Mouse (Mus musculus) naive thymus-derived CD4-positive, alpha-beta T cell, adult 2 months (primary cell): ENCODE data around the gene P2rx6.

Source experiments
- DNase-seq: peaks from one replicate; pipeline ENCODE4 v3.0.0-alpha.2; 2011; ENCODE audit warnings: low read depth

Gene P2rx6

DNA sequence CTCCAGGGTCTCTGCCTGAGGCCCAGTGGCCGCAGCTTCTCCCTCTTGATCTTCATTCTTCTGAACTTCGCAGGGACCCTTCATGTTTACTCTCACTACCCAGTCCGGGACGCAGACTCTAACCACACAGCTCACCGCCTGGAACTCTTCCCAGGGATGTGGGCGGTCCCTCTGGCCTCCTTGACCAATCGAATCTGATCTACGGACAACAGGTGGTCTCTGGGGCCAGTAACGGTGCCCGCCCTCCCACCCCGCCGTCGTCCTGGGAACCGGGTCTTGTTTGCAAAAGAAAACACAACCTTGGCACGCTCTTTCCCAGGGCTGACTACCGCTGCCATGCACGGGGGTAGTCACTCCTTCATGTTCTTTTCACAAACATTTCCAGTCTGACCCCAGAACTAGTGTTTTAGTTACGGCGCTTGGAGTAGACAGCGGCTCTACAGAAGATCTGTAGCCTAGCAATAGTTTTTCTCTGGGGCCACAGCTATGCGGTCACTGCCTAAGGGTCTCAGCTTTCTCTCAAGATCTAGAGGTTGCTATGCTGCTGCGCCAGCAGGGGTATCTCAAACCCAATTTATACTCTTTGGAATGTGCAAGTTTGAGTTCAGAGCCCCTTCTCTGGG is 446 bp upstream of the P2rx6 start, which contains the start of gene Lrrc74b:
TSS of gene Lrrc74b (minus strand) at position 120 of the 623 bp plus-strand sequence.
- no peak for DNase-seq

DNA sequence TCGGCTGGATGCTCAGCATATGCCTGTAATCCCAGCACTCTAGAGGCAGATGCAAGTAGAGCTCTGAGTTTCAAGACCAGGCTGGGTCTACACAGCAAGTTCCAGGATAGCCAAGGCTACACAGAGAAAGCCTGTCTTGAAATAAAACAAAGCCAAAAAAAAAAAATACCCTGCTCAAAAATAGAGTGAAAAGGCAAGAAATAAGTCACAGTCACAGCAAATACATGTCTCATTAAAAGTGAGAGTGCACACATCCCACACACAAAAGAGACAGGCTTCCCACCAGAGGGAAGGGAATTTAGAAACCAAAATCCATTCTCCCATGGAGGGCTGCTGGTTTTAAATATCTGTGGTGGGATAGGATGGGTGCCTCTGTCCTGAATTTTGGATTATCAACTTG is 1.9 kb downstream of the P2rx6 start:
- no peak for DNase-seq

DNA sequence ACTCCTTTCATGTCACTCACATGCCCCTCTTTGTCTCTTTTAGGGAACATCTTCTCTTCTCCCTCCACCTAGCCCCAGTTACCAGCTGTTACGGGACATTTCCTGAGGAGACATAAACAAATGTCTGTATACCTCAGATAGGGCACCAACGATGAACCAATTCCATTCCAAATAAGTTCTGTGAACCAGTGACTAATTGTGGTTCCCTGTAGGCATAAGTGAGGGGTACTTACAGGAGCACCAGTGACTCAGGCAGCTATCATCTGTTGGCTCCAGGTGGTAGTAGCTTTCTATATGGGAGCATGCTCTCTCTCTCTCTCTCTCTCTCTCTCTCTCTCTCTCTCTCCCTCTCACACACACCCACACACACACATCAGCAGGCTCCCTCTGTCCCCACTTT is 2.5 kb downstream of the P2rx6 start:
- no peak for DNase-seq

DNA sequence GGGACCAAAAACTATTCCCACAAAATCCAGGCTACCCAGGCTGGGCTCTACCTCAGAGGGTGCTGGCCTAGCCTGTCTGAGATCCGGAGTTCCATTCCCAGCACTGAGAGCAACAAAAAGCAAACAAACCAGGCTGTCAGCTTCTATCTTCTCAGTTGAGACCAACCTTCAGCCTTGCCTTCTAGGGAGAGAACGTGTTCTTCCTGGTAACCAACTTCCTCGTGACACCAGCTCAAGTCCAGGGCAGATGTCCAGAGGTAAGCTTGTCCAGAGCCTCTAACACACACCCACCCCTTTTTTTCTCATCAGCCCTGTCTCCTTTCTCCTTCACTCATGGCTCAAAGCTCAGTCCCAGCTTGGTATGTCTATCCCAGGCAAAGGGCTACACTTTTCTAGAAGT is 3.1 kb downstream of the P2rx6 start:
- DNase-seq: no peak

DNA sequence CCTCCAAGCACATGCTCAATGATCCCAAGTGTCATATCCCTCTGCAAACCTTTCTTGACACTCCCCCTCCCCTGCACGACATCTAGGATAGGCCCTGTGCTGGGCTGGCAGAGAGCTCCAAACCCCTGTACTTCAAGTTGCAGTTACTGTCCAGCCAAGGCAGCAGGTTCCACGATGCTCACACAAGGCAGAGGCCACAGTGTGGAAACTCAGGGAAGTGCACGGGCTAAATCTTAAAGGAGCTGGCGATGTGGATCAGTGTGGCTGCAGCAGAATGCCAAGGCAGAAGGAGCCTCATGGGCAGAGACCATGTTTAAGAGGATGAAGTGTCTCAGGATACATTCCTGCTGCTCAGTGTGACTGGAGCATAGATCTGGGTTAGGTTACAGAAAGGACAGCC is 4.5 kb downstream of the P2rx6 start:
- no peak for DNase-seq

DNA sequence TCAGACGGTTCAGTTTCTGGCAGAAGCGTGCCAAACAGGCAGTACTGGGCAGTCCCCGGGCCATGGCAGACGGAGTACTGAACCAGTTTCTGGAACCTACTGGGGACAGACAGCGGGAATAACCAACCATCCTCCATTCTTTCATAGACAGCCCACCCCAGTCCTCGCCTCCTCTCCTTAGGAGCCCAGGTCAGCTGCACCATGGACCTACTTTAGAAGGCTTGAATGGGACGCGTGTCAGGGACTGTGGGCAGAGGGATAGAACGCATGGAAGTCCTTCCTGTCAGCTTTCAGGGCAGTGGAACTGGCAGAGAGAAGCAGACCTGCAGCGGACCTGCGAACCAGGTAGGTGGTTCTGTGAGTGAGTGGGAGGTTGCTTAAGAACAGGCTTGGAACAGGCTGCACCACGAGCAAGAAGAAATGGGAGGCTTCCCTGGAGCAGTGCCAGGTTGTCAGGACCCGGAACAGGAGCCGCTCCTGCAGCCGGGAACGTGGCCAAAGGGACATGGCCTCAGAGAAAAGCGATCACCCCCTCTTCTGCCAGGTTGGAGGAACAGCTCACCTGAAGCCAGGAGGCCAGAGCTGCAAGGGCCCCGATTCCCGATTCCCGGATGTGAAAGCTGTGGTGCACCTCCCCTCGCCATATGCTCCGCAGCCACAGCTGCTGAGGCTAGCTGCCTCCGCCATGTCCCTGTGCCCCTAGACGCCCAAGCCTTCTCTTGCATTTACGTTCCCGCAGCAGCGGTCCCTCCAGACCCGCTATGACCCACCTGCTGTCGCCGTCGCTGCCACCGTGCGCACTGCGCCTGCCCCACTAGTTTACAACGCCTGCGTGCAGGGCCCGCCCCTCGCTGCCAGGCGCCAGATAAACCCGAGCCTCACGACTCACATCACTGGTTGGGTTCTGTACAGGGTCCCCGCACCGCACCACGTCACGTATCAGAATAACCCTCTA is 14.5 kb downstream of the P2rx6 start:
- DNase-seq: peak; percentile 23

DNA sequence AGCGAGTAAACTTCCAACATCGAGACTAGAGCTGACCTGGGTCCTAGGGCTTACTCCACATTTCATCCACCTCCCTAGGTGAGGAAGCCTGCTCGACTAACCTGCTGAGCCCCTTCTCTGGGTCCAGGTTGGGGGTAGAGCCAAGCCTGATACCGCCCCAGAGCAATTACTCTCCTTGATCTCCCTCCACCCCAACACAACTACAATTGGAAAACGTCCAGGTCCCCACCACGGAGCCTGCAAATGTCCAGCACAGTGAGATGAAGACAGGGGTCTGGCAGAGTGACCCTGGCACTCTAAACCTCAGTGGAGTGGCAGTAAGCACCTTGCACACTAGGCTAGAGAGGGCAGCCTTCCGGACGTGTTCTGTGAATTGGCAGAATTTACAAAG is 15.1 kb downstream of the P2rx6 start:
- no peak for DNase-seq

DNA sequence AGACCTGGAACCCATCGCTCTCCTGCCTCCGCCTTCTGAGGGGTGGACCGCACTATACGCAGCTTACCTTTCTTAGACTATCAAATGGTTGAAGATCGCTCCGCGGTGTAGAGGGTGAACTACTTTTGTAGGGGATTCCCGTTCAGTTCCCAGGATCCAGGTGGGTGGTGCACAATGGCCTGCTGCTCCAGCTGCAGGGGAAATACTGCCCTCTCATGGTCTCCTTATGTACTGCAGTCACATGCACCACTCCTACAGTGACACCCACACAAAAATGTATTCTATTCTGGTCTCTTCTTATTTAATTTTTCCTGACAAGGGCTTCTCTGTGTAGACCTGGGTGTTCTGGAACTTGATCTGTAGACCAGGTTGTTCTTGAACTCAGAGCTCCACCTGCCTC is 21.4 kb downstream of the P2rx6 start, which contains the start of gene Slc7a4:
TSS of gene Slc7a4 (minus strand) at position 151 of the 400 bp plus-strand sequence.
- peak; percentile 39 for DNase-seq

DNA sequence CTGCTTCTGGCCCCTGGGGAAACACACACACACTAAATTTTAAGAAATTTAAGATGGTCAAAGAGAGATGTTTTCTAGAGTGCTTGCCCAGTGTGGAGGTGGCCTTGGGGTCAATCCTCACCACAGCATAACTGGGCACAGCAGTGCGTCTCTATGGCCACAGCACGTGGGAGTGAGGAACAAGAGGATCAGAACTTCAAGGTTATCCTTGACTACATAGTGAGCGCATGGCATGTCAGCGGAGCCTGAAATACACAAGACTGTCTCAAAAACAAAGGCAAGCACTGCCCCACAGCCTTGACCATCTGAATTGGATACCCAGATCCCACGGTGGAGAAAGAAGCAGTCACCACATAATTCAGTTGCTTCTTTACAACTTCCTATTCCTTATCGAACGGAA is 22.9 kb downstream of the P2rx6 start:
- no peak for DNase-seq

DNA sequence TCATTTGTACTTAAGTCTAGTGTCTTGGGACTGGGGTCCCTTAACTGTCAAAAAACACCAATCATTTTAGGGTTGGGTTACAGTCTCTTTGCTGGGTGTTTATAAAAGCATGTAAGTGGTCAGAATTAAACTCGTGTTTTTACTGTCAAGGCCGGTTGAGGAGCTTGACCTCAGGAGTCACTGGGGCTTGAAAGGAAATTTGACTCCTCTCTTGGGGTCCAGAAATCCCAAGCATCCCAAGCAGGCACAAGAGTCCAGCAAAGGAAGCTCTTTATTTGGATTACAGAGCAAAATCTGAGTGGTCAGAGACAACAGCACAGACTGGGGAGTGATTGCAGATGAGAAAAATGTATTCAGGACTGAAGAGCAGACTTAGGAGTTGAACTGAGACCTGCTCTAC is 29.0 kb downstream of the P2rx6 start:
- no peak for DNase-seq

DNA sequence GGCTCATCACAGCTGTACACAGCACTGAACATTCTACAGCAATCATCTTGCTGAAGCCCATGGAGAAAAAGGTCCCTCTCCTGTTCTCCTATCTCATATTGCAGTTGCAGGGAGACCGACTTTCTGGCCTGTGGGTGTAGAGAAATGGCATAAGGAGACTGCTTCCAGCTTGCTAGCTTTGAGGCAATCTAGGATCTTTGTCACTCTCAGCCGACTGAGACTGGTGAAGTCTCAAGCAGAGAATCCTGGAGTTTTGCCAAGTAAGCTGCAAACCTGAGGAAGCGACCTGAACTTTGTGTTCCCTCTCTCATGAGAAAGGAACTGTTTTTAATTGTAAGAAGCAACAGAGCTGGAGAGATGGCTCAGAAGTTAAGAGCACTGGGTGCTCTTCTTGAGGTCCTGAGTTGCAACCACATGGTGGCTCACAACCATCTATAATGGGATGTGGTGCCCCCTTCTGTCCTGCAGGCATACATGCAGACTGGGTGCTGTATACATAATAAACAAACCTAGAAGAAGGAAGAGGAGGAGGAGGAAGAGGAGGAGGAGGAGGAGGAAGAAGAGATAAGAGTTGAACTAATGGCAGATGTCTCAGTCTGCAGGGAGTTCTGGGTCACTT is 39.4 kb downstream of the P2rx6 start:
- no peak for DNase-seq

DNA sequence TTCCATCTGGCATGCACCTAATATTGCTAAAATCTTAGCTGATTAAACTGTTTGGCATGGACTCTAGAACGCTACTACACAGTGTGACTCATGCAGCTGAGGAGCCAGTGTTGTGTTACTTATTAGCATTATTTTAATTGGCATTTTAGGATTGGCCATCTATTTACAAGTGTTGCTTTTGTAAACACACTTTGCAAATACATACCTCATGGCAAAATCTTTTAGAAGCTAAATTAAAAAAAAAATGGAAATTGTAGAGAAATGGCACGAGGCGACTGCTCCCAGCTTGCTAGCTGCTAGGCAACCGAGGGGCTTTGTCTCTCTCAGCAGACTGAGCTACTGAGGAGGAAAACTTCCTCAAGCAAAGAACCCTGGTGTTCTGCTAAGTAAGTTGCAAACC is 43.3 kb downstream of the P2rx6 start:
- DNase-seq: no peak

DNA sequence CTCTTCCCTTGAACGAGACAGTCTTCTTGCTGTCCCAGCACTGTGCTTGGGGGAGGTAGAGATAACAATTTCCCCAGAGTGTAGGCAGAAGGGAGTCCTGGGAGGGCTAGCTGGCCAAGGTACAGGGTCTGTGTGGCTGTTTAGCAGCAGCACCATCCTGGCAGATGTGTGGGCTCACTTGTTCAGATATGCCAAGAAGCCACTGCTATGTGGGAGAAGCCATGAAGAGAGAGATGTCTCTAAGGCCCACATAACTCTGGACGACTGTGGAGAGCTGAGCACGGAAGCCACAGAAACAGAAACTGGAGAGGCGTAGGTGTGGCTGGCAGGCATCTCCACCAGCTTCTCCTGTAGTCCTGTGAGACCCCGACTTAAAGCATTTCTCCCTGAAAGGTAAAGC is 44.0 kb downstream of the P2rx6 start:
- no peak for DNase-seq

DNA sequence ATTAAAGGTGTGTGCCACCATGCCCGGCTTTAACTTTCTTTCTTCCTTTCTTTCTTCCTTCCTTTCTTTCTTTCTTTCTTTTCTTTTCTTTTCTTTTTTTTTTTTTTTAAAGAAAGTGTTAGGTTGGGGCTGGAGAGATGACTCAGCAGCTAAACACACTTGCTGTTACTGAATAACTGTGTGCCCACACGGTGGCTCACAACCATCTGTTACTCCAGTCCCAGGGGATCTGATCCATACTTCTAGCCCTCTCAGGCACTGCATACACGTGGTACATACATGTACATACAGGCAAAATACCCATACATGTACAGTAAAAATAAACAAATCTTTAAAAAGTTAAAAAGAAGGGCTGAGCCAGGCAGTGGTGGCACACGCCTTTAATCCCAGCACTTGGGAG is 49.7 kb downstream of the P2rx6 start:
- DNase-seq: no peak

DNA sequence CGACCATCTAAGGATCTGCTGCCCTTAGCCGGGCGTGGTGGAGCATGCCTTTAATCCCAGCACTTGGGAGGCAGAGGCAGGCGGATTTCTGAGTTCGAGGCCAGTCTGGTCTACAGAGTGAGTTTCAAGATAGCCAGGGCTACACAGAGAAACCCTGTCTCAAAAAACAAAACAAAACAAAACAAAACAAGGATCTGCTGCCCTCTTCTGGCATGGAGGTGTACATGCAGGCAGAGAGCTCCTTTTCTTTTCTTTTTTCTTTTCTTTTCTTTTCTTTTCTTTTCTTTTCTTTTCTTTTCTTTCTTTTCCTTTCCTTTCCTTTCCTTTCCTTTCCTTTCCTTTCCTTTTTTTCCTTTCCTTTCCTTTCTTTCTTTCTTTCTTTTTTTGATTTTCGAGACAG is 53.1 kb downstream of the P2rx6 start:
- peak; percentile 38 for DNase-seq

DNA sequence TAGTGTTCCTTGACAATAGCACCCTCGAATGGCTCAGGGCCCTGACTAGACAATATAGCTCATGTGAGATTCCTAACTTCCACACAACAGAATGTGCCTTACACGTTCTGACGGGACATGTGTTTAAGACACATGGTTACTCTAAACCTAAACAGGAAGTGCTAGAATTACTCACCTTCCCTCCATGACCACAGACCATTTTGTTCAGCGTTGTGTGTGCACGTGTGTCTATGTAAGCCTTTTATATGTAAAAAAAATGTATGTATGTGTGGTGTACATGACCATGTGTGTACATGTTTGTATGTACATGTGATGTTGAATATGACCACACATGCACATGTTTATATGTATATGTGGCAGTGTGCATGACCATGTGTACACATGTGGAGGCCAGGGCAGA is 54.5 kb downstream of the P2rx6 start:
- no peak for DNase-seq

DNA sequence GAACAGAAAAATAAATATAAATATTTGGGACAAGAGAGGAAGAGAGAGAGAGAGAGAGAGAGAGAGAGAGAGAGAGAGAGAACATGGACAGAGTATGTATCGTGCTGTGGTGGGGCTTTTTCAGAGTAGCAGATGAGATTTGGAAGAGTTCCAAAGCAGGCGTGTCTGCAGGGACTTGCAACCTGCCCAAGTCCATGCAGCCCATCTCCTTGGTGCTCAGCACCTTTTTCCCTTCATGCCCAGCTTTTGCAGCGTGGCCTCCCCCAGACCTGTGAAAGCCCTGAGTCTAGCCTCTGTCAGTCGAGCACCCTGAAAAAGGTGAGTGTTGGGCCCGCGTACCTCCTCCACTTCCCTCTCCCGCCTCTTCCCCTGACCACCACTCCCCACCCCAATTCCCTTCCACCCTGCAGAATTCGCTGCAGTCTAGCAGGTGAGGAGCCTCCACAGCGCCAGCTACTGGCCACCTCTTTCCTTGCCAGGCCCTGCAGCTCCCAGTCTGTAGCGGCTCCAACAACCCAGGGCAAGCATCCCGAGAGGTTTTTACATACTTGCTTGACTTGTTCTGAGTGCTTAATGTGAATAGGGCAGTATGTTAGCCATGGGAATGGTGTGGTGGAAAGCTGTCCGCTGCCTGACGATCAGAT is 56.4 kb downstream of the P2rx6 start:
- peak; percentile 65 for DNase-seq

DNA sequence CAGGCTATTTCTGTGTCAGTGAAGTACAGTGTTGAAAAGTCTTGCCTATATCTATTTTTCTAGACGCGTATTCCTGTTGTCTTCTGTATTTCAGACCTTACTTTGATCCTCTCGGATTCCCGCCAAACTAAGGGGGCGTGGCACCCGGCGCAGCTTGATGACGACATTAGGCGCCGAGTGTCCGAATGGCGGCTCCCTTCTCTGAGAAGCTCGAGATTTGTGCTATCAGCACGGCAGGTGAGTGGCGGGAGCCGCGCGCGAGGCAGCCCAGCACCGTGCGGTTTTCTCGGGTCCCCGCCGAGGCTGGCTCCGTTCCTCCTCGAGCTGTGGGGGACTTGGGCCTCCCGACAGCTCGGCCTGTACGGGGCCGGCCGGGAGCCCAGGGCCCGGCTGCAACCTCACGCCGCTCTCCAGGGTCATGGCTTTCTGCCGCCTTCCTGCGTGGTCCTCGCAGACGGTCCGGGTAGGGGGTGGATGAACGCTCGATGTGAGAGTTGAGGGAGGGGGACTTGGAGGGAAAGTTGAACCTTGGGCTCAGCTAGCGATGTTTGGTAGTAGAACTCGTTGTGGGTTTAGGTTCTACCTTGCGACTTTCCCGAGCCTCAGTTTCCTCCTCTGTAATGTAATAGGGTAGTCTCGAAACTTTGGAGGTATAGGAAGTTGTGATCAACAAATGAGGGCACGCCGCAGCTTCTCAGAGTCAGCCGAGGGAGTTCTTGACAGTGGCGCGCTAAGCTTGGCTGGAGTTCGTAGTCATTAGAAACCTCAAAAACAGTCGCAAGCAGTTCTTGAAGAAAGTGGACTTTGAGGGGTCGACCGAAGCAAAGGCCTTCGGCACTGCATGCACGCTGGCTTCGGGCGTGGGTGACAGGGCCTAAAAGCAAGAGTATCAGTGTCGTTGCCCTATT is 57.8 kb downstream of the P2rx6 start, which contains the start of gene Smpd4:
TSS of gene Smpd4 (plus strand) at position 157 of the 908 bp plus-strand sequence.
- peak; percentile 92 for DNase-seq

DNA sequence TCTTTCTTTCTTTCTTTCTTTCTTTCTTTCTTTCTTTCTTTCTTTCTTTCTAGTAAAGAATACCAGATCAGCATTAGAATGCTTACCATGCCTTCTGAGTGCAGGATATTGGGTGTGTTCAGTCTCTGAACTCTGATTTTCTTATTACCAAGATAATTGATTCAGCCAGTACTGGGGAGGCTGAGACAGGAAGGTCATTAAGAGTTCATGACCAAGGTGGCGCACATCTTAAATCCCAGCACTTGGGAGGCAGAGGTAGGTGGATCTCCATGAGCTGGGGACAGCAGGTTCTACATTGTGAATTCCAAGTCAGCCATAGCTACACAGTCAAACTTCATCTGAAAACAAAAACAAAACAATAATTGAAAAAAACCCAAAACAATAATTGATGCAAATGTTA is 60.3 kb downstream of the P2rx6 start:
- DNase-seq: no peak

DNA sequence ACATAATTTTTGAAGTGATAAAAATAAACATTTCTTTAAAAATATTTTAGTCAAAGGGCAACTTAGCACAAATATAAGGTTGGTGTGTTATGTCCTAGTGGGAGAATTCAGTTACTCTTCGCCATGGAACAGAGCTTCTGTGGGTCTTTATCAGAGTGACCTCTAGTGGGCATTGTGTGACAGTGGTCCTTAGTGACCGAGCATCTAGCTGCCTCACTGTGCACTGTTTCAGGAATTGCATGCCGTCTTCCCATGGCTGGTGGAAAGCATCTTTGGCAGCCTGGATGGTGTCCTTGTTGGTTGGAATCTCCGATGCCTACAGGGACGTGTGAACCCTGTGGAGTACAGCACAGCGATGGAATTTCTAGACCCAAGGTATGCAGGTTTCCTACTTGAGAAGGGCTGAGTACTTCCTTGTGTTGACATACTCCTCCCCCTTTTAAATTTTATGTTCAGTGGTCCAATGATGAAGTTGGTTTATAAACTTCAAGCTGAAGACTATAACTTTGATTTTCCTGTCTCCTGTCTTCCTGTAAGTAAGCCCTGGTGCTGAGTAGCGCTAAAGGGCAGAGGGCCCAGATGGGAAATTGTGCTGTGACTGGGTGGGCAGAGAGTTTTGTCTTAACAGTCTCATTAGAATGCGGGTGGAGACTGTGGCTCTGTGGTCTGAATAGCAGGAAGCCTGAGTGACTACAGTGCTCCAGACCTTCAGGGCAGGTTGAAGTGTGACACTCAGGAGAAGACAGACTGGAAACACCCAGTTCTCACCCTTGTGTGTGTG is 64.0 kb downstream of the P2rx6 start:
- DNase-seq: no peak

DNA sequence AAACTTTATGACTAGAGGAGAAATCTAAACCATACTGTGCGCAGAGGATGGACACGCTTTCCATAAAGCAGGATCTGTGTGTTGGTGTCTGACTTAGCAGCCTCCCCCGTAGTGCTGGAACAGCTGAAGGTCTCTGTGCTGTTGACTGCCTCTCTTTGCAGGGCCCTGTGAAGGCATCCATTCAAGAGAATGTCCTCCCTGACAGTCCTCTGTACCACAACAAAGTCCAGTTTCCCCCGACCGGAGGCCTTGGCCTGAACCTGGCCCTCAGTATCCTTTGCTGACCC is 64.5 kb downstream of the P2rx6 start:
- no peak for DNase-seq
